Comparison of ENCODE assay signal across 8 mouse cellular contexts in the genomic region with DNA sequence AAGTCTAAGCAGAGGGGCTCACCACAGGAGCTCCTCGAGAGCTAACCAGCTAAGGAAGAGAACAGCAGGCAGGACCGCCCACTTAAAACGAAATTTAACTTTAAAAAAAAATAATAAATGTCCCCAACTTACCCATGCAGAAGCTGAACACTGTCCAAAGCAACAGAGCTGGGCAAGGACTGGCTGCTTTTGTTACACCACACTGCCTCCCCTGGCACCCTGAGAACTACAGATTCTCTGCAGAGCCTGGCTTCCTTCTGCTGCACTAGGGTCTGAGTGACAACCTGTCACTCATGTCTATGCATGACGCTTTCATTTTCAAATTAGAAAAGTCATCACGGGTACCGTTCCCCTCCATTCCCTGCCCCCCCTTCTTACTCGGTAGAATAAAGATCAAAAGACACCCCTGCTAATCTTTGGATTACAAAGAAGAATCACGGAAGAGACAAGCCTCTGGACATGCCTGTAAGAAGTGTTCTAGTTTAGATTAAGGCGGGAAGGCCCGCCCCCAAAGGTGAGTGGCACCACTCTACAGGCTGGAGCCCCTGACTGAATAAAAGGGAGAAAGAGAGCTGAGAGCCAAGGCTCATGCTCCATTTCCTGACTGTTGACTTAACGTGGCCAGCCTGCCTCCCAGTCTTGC. TPM values are rescaled to one million over a fixed set of nuclear protein-coding genes. Genes with fewer than 3 reads are reported as not detected.
DNase-seq lines count a peak whose midpoint lies in the region; ATAC-seq lines count a peak whose summit lies in the region.

No protein-coding gene starts in this region.

- ATAC-seq in lung, embryonic 16.5 days (ENCODE audit: low read depth), result no peak
- no peak for ATAC-seq in hindbrain, embryonic 16.5 days
- no peak for ATAC-seq in neural tube, embryonic 13.5 days (ENCODE audit: low read depth)

- intact Hi-C loops in heart, postnatal 36 days (cut with DNase I), result loop anchor here (5.0 kb wide), 2 partner anchors 255 to 355 kb away; partner anchors contain the start of gene Kctd17

- H3K9me3 ChIP-seq in lung, embryonic 16.5 days (ENCODE audit: control insufficient read depth, low read length), result no peaks in the 10 kb centered on the region
- H3K9me3 ChIP-seq in hindbrain, embryonic 16.5 days (ENCODE audit: control insufficient read depth, low read length), result no peaks in the 10 kb centered on the region
- H3K9me3 ChIP-seq in neural tube, embryonic 13.5 days, result no peaks in the 10 kb centered on the region

- H3K4me1 ChIP-seq in lung, embryonic 16.5 days (replicated peaks; ENCODE audit: control insufficient read depth, insufficient read depth, low read length), result peaks cover 10% of the 10 kb centered on the region
- H3K4me1 ChIP-seq in hindbrain, embryonic 16.5 days (ENCODE audit: control insufficient read depth, insufficient read depth, low read depth, low read length), result peaks cover 16% of the 10 kb centered on the region
- H3K4me1 ChIP-seq in neural tube, embryonic 13.5 days (replicated peaks), result peaks cover 35% of the 10 kb centered on the region

- no peak for DNase-seq in lung, adult 18-20 months
- peak; percentile 26 for DNase-seq in cerebellum, adult 8-10 months
- no peak for DNase-seq in adrenal gland, postnatal 10 days
- DNase-seq in heart, postnatal 36 days, result no peak
- DNase-seq in urinary bladder, postnatal 4 days (ENCODE audit: low spot score in 2 of 2), result no peak

- H3K4me2 ChIP-seq in lung, embryonic 16.5 days (ENCODE audit: low read depth, low read length), result peak overlapping the region; percentile 78; the same call in 1 of the 2 replicates
- H3K4me2 ChIP-seq in hindbrain, embryonic 16.5 days (ENCODE audit: low read length), result peak overlapping the region; percentile 94
- H3K4me2 ChIP-seq in neural tube, embryonic 13.5 days, result peak overlapping the region; percentile 83

- no peak overlapping the region for H3K27ac ChIP-seq in lung, embryonic 16.5 days (ENCODE audit: low read length)
- no peak overlapping the region for H3K27ac ChIP-seq in hindbrain, embryonic 16.5 days (ENCODE audit: low read depth, low read length)
- no peak overlapping the region for H3K27ac ChIP-seq in neural tube, embryonic 13.5 days (replicated peaks)

- H3K9ac ChIP-seq in lung, embryonic 16.5 days (ENCODE audit: low read length), result no peak overlapping the region
- no peak overlapping the region for H3K9ac ChIP-seq in hindbrain, embryonic 16.5 days (ENCODE audit: low read depth, low read length)
- 0 out of 2 replicates have a peak overlapping the region, but pooled peaks have one; percentile 78 for H3K9ac ChIP-seq in neural tube, embryonic 13.5 days

- no peaks in the 10 kb centered on the region for H3K27me3 ChIP-seq in lung, embryonic 16.5 days (ENCODE audit: control insufficient read depth, insufficient read depth, low read depth, low read length)
- H3K27me3 ChIP-seq in hindbrain, embryonic 16.5 days (replicated peaks; ENCODE audit: control insufficient read depth, insufficient read depth, low read length), result no peaks in the 10 kb centered on the region
- no peaks in the 10 kb centered on the region for H3K27me3 ChIP-seq in neural tube, embryonic 13.5 days

- 63% methylated on average over 11 of the region's 11 CpGs for WGBS in lung, embryonic 16.5 days
- 68% methylated on average over 11 of the region's 11 CpGs for WGBS in hindbrain, embryonic 16.5 days
- WGBS in neural tube, embryonic 13.5 days, result 85% methylated on average over 11 of the region's 11 CpGs

- no peak overlapping the region for H3K4me3 ChIP-seq in lung, embryonic 16.5 days (ENCODE audit: low read length)
- H3K4me3 ChIP-seq in hindbrain, embryonic 16.5 days (ENCODE audit: low read length), result no peak overlapping the region
- peak overlapping the region; percentile 53; the same call in 1 of the 2 replicates for H3K4me3 ChIP-seq in neural tube, embryonic 13.5 days

- no peaks in the 10 kb centered on the region for H3K36me3 ChIP-seq in lung, embryonic 16.5 days (ENCODE audit: control insufficient read depth, insufficient read depth, low read length)
- H3K36me3 ChIP-seq in hindbrain, embryonic 16.5 days (ENCODE audit: control insufficient read depth, insufficient read depth, low read length), result 0 out of 2 replicates have a peak, but pooled peaks cover 2% of the 10 kb centered on the region
- peaks cover 2% of the 10 kb centered on the region; the same call in 1 of the 2 replicates for H3K36me3 ChIP-seq in neural tube, embryonic 13.5 days

RNA-seq across cellular contexts. Expression of gene Ift27, which starts 1.5 kb away (rescaled TPM):
- polyA plus RNA-seq in lung, embryonic 16.5 days (2015; fragmentation: Nextera tagmentation; extraction: Ambion mirVana), result 89.4 and 90.1 TPM in 2 replicates
- 108 and 111 TPM in 2 replicates for polyA plus RNA-seq in hindbrain, embryonic 16.5 days (2015; fragmentation: Nextera tagmentation; extraction: Ambion mirVana)
- polyA plus RNA-seq in neural tube, embryonic 13.5 days (2015; fragmentation: Nextera tagmentation; extraction: Ambion mirVana), result 88.5 and 96.9 TPM in 2 replicates
- 10 to 100 TPM; 19.4 to 22.9 TPM for total RNA-seq in adrenal gland, postnatal 10 days (2021)
- 10 to 100 TPM; 11.4 to 13.4 TPM for total RNA-seq in heart, postnatal 36 days (2021)

RNA-seq across cellular contexts. Expression of gene Pvalb, which starts 33.8 kb away (rescaled TPM):
- polyA plus RNA-seq in lung, embryonic 16.5 days (2015; fragmentation: Nextera tagmentation; extraction: Ambion mirVana), result 0.21 TPM in 1 of 2 replicates, not detected in the other
- 5.8 and 7.0 TPM in 2 replicates for polyA plus RNA-seq in hindbrain, embryonic 16.5 days (2015; fragmentation: Nextera tagmentation; extraction: Ambion mirVana)
- polyA plus RNA-seq in neural tube, embryonic 13.5 days (2015; fragmentation: Nextera tagmentation; extraction: Ambion mirVana), result 2.5 and 4.1 TPM in 2 replicates
- total RNA-seq in adrenal gland, postnatal 10 days (2021), result 100 to 1,000 TPM; 132 to 141 TPM
- under 1 TPM; 0.42 to 0.57 TPM for total RNA-seq in heart, postnatal 36 days (2021)

RNA-seq across cellular contexts. Expression of gene Cacng2, which starts 52.5 kb away (rescaled TPM):
- 0.05 TPM in 1 of 2 replicates, not detected in the other for polyA plus RNA-seq in lung, embryonic 16.5 days (2015; fragmentation: Nextera tagmentation; extraction: Ambion mirVana)
- polyA plus RNA-seq in hindbrain, embryonic 16.5 days (2015; fragmentation: Nextera tagmentation; extraction: Ambion mirVana), result 15.7 TPM in 2 replicates
- 9.4 and 10.6 TPM in 2 replicates for polyA plus RNA-seq in neural tube, embryonic 13.5 days (2015; fragmentation: Nextera tagmentation; extraction: Ambion mirVana)
- total RNA-seq in adrenal gland, postnatal 10 days (2021), result under 1 TPM; 0.39 to 0.48 TPM
- not detected for total RNA-seq in heart, postnatal 36 days (2021)
